Mouse (Mus musculus) erythroblast, adult 5-6 weeks (primary cell): Measurements from ENCODE around the gene Zc3hc1. TPM values are rescaled to one million over a fixed set of nuclear protein-coding genes. Genes with fewer than 3 reads are reported as not detected.

Experiments
- ATAC-seq: replicated peaks from 2 replicates; pipeline ENCODE4 v1.8.0; 2016; ENCODE audit warnings: moderate number of reproducible peaks, mild to moderate bottlenecking, moderate TSS enrichment, inconsistent platforms; ENCODE audit not compliant: poor library complexity, low FRiP score, severe bottlenecking
- total RNA-seq, 2 experiments: library from RNA; stranded (forward) in 1 of 2; stranded (reverse) in 1 of 2; fragments of 150-400 nt in 1 of 2; fragments of 200-764, 138-1000 nt in 1 of 2; gene quantifications; 2 replicates each; pipeline versions ENCODE4 v1.2.3 to v1.2.4; 2015 to 2017; ENCODE audit warnings: low replicate concordance in 2 of 2

Zc3hc1 gene
- total RNA-seq, 2 experiments from 2014 or later = 5.5 to 17.7 TPM

- no peak for ATAC-seq
Observed at GRCm38 (mm10) chr6:30330706-30331105, 60.1 kb downstream of the Zc3hc1 start.

- ATAC-seq = no peak
Observed at GRCm38 (mm10) chr6:30325932-30326501, 64.8 kb downstream of the Zc3hc1 start.

- no peak for ATAC-seq
Observed at GRCm38 (mm10) chr6:30321002-30321401, 69.8 kb downstream of the Zc3hc1 start.

- ATAC-seq = no peak
Observed at GRCm38 (mm10) chr6:30319216-30319615, 71.6 kb downstream of the Zc3hc1 start.

Other genes with a start within 250 kb of the Zc3hc1 start
- gene Ube2h, start 86.5 kb downstream of the Zc3hc1 start, total RNA-seq (2015; ENCODE audit: low replicate concordance) = 230 and 271 TPM in 2 replicates
- 407 and 551 TPM in 2 replicates for gene Ube2h, start 86.5 kb downstream of the Zc3hc1 start, total RNA-seq (2017; ENCODE audit: low replicate concordance)
- 7.5 and 7.7 TPM in 2 replicates for gene Klhdc10, start 10.8 kb upstream of the Zc3hc1 start, total RNA-seq (2015; ENCODE audit: low replicate concordance)
- 12.1 and 18.4 TPM in 2 replicates for gene Klhdc10, start 10.8 kb upstream of the Zc3hc1 start, total RNA-seq (2017; ENCODE audit: low replicate concordance)
- 19.4 and 22.2 TPM in 2 replicates for gene Tmem209, start 118.8 kb upstream of the Zc3hc1 start, total RNA-seq (2015; ENCODE audit: low replicate concordance)
- 15.9 and 16.3 TPM in 2 replicates for gene Tmem209, start 118.8 kb upstream of the Zc3hc1 start, total RNA-seq (2017; ENCODE audit: low replicate concordance)
- not detected in 2 replicates for gene Ssmem1, start 118.8 kb upstream of the Zc3hc1 start, total RNA-seq (2015; ENCODE audit: low replicate concordance)
- 1.3 TPM in 1 of 2 replicates, not detected in the other for gene Ssmem1, start 118.8 kb upstream of the Zc3hc1 start, total RNA-seq (2017; ENCODE audit: low replicate concordance)
- not detected in 2 replicates for gene Cpa2, start 150.6 kb upstream of the Zc3hc1 start, total RNA-seq (2015; ENCODE audit: low replicate concordance)
- not detected in 2 replicates for gene Cpa2, start 150.6 kb upstream of the Zc3hc1 start, total RNA-seq (2017; ENCODE audit: low replicate concordance)
- gene Cpa4, start 177.3 kb upstream of the Zc3hc1 start, total RNA-seq (2015; ENCODE audit: low replicate concordance) = not detected in 2 replicates
- gene Cpa4, start 177.3 kb upstream of the Zc3hc1 start, total RNA-seq (2017; ENCODE audit: low replicate concordance) = not detected in 2 replicates
- 1.3 TPM in 1 of 2 replicates, not detected in the other for gene Cpa5, start 220.0 kb upstream of the Zc3hc1 start, total RNA-seq (2015; ENCODE audit: low replicate concordance)
- not detected in 2 replicates for gene Cpa5, start 220.0 kb upstream of the Zc3hc1 start, total RNA-seq (2017; ENCODE audit: low replicate concordance)
- gene Cpa1, start 248.2 kb upstream of the Zc3hc1 start, total RNA-seq (2015; ENCODE audit: low replicate concordance) = not detected in 2 replicates
- gene Cpa1, start 248.2 kb upstream of the Zc3hc1 start, total RNA-seq (2017; ENCODE audit: low replicate concordance) = not detected in 2 replicates